Mouse (Mus musculus): ENCODE data around the gene Clcn7. TPM values are rescaled to one million over a fixed set of nuclear protein-coding genes. Genes with fewer than 3 reads are reported as not detected.

Gene Clcn7
- polyA plus RNA-seq, 1 experiment: 35.8 TPM

- Histone ChIP-seq H3K4me3 (ENCODE audit: insufficient read depth, low read length) (no peak overlapping the region), H3K4me1 (ENCODE audit: control insufficient read depth, insufficient read depth, low read length) (no peaks in the 10 kb centered on the region), H3K27ac (ENCODE audit: insufficient read depth, low read length) (no peak overlapping the region)
- TF ChIP-seq POLR2A (IDR thresholded peaks at IDR 0.05; ENCODE audit: low read depth, low read length): no peak
- peak; percentile 52; the same call in 1 of the 2 replicates for TF ChIP-seq CTCF (IDR thresholded peaks at IDR 0.05; ENCODE audit: borderline replicate concordance, insufficient read depth, low read length)
Observed at GRCm38 (mm10) chr17:25109578-25109977, 23.6 kb upstream of the Clcn7 start.

DNA sequence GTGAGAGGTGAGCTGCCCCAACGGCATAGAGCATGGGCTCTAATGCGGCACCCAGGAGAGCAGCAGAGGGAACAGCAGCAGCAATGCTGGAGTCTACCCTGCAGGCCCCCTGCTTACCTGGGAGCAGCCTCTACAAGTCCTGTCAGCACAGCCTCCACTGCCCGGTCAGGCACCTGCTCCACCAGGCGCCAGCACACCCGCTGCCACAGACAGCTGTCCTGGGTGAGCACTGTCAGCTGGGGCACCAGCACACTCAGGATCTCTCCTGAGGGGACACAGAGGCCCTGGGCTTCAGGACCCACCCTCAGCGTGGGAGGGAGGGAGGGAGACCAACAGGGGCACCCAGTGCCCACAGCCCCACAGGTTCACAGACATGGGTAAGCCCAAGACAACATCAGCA is 22.6 kb upstream of the Clcn7 start:
- H3K27ac ChIP-seq (ENCODE audit: insufficient read depth, low read length): no peak overlapping the region
- TF ChIP-seq POLR2A (IDR thresholded peaks at IDR 0.05; ENCODE audit: low read depth, low read length): no peak
- no peak for TF ChIP-seq CTCF (IDR thresholded peaks at IDR 0.05; ENCODE audit: borderline replicate concordance, insufficient read depth, low read length)
- H3K4me1 ChIP-seq (ENCODE audit: control insufficient read depth, insufficient read depth, low read length): no peaks in the 10 kb centered on the region
- H3K4me3 ChIP-seq (ENCODE audit: insufficient read depth, low read length): no peak overlapping the region

GRCm38 (mm10) chr17:25111220-25111619 is 22.0 kb upstream of the Clcn7 start:
- H3K27ac ChIP-seq (ENCODE audit: insufficient read depth, low read length): no peak overlapping the region
- TF ChIP-seq POLR2A (IDR thresholded peaks at IDR 0.05; ENCODE audit: low read depth, low read length): no peak
- TF ChIP-seq CTCF (IDR thresholded peaks at IDR 0.05; ENCODE audit: borderline replicate concordance, insufficient read depth, low read length): no peak
- 0 out of 2 replicates have a peak, but pooled peaks cover 2% of the 10 kb centered on the region for H3K4me1 ChIP-seq (ENCODE audit: control insufficient read depth, insufficient read depth, low read length)
- no peak overlapping the region for H3K4me3 ChIP-seq (ENCODE audit: insufficient read depth, low read length)

DNA sequence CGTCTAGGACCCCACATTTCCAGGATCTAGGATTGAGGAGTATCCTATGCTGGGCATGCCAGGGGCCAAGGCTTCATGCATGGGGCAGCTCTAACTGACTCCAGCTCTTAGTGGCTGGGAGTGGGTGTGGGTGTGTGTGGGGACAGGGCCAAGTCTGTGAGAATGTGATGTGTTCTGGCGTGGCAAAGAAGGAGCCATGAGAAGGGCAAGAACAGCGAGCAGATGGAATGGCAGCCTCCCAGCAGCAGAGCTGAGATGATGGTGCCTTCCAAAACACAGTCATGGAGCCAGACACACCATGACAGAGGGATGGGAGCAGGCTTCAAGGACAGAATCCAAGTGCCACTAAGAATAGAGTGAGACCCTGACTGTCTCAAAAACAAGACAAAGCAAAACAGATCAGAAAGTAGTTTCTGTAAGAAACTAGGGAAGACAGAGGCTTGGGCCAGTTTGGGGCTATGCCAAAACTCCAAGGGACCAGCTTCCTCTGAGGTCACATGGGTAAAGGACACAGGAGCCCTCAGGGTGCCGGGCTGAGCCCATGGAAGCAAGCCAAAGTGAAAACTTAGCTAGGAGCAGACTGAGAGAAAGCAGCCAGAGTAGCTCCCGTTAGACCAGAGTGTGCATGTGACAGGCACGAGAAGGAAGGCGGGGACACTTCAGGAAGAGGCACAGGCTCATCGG is 21.3 kb upstream of the Clcn7 start:
- Histone ChIP-seq H3K27ac (ENCODE audit: insufficient read depth, low read length) (no peak overlapping the region), H3K4me1 (ENCODE audit: control insufficient read depth, insufficient read depth, low read length) (0 out of 2 replicates have a peak, but pooled peaks cover 2% of the 10 kb centered on the region), H3K4me3 (ENCODE audit: insufficient read depth, low read length) (no peak overlapping the region)
- TF ChIP-seq POLR2A (IDR thresholded peaks at IDR 0.05; ENCODE audit: low read depth, low read length) (no peak), CTCF (IDR thresholded peaks at IDR 0.05; ENCODE audit: borderline replicate concordance, insufficient read depth, low read length) (no peak)

GRCm38 (mm10) chr17:25112423-25112810 is 20.8 kb upstream of the Clcn7 start:
- no peak overlapping the region for H3K27ac ChIP-seq (ENCODE audit: insufficient read depth, low read length)
- 0 out of 2 replicates have a peak, but pooled peaks cover 2% of the 10 kb centered on the region for H3K4me1 ChIP-seq (ENCODE audit: control insufficient read depth, insufficient read depth, low read length)
- TF ChIP-seq CTCF (IDR thresholded peaks at IDR 0.05; ENCODE audit: borderline replicate concordance, insufficient read depth, low read length) (no peak), POLR2A (IDR thresholded peaks at IDR 0.05; ENCODE audit: low read depth, low read length) (no peak)
- H3K4me3 ChIP-seq (ENCODE audit: insufficient read depth, low read length): no peak overlapping the region

- Histone ChIP-seq H3K4me1 (ENCODE audit: control insufficient read depth, insufficient read depth, low read length) (0 out of 2 replicates have a peak, but pooled peaks cover 2% of the 10 kb centered on the region), H3K27ac (ENCODE audit: insufficient read depth, low read length) (peak overlapping the region; percentile 63), H3K4me3 (ENCODE audit: insufficient read depth, low read length) (peak overlapping the region; percentile 45)
- TF ChIP-seq CTCF (IDR thresholded peaks at IDR 0.05; ENCODE audit: borderline replicate concordance, insufficient read depth, low read length): no peak
- no peak for TF ChIP-seq POLR2A (IDR thresholded peaks at IDR 0.05; ENCODE audit: low read depth, low read length)
Observed at GRCm38 (mm10) chr17:25114908-25115645, 18.1 kb upstream of the Clcn7 start.

DNA sequence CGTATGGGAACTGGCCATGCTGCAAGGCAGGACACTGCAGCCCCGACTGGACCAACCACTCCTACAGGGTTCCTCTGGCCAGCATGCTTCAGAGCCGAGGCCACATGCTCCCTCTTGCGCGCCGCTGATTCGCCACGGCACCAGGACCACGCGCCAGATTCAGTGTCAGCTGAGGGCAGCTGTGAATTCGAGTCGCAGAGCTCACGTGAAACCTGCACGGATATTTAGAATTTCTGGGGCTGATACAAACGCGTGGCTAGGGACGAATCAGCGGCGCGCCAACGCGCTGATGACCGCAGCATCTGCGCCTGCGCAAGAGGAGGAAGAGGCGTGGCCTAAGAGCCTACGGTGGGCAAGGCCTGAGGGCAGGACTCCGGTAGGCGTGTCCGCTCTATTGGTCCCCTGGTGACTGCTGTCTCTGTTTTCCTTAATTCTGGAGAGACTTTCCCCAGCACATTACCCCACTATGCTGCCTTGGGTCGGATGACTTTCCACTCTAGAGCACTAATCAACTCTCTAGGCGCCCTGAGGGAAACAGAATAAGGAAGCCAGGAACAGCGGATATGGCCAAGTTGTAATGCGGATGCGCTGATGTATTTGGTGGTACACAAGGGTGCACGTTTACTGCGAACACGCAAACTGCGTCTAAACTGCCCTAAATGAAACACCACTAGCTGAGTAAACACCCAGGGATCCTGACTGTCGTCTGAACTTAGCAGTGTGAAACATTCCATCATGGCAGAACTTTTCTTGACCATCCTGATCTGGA is 17.3 kb upstream of the Clcn7 start, which contains the start of gene Telo2:
TSS of gene Telo2 (minus strand) at position 304 of the 769 bp plus-strand sequence.
- Histone ChIP-seq H3K27ac (ENCODE audit: insufficient read depth, low read length) (peak within 1 kb of the TSS; percentile 63), H3K4me3 (ENCODE audit: insufficient read depth, low read length) (peak within 1 kb of the TSS; percentile 45), H3K4me1 (ENCODE audit: control insufficient read depth, insufficient read depth, low read length) (0 out of 2 replicates have a peak, but pooled peaks cover 2% of the 10 kb centered on the region)
- TF ChIP-seq POLR2A (IDR thresholded peaks at IDR 0.05; ENCODE audit: low read depth, low read length): peak; percentile 58
- no peak for TF ChIP-seq CTCF (IDR thresholded peaks at IDR 0.05; ENCODE audit: borderline replicate concordance, insufficient read depth, low read length)

DNA sequence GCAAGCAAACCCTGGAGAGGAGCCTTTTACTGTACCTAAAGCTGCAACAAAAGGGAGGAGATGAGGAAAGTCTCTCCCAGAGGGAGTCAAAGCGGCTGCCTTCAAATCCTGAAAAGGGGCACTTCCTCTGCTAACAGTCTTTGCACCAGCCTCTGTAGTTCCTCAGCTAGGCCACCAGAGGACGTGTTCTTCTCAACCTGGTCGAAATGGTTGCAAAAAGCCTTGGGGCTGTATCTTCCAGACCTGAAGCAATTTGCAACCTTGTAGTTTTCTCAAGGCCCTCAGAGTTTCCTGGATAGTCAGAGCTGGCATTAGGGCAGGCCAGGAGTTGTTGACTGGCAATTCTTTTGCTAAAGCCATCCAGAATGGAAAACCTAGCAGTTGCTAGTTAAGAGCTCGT is 15.9 kb upstream of the Clcn7 start:
- Histone ChIP-seq H3K4me1 (ENCODE audit: control insufficient read depth, insufficient read depth, low read length) (0 out of 2 replicates have a peak, but pooled peaks cover 2% of the 10 kb centered on the region), H3K27ac (ENCODE audit: insufficient read depth, low read length) (no peak overlapping the region), H3K4me3 (ENCODE audit: insufficient read depth, low read length) (no peak overlapping the region)
- no peak for TF ChIP-seq CTCF (IDR thresholded peaks at IDR 0.05; ENCODE audit: borderline replicate concordance, insufficient read depth, low read length)
- TF ChIP-seq POLR2A (IDR thresholded peaks at IDR 0.05; ENCODE audit: low read depth, low read length): no peak

- Histone ChIP-seq H3K4me3 (ENCODE audit: insufficient read depth, low read length) (no peak within 1 kb of the TSS), H3K27ac (ENCODE audit: insufficient read depth, low read length) (no peak within 1 kb of the TSS), H3K4me1 (ENCODE audit: control insufficient read depth, insufficient read depth, low read length) (0 out of 2 replicates have a peak, but pooled peaks cover 2% of the 10 kb centered on the region)
- TF ChIP-seq POLR2A (IDR thresholded peaks at IDR 0.05; ENCODE audit: low read depth, low read length) (no peak), CTCF (IDR thresholded peaks at IDR 0.05; ENCODE audit: borderline replicate concordance, insufficient read depth, low read length) (no peak)
Observed at GRCm38 (mm10) chr17:25120406-25120805, 12.8 kb upstream of the Clcn7 start, which contains the start of gene Ptx4. TSS of gene Ptx4 (plus strand) at chr17:25120760.

All from embryonic fibroblast, embryonic 13.5 days (primary cell).